Mouse (Mus musculus) MEL (cell line): ENCODE results near the gene Mfn2. TPM values are rescaled to one million over a fixed set of nuclear protein-coding genes. Genes with fewer than 3 reads are reported as not detected.

Source experiments
- DNase-seq: peaks from one replicate; pipeline ENCODE4 v3.0.0; 2011; ENCODE audit warnings: low read depth, low spot score
- H3K27ac ChIP-seq: 2 replicates; pipeline ENCODE4 v1.5.1; 2012; ENCODE audit warnings: low read depth, mild to moderate bottlenecking, control low read depth, low read length, moderate library complexity; ENCODE audit not compliant: control insufficient read depth
- H3K27me3 ChIP-seq, 2 experiments: fragments of 150-350 bp in 1 of 2; sonication (generic) in 1 of 2; 2 replicates each; pipeline ENCODE4 v1.6.1; 2012; ENCODE audit warnings: low read length in 2 of 2, mild to moderate bottlenecking in 2 of 2, improper control_type of control experiment in 1 of 2, moderate library complexity in 1 of 2; ENCODE audit not compliant: insufficient read depth in 2 of 2, control insufficient read depth in 1 of 2
- H3K36me3 ChIP-seq, 2 experiments: 2 replicates each; pipeline ENCODE4 v1.6.1; 2012 to 2014; ENCODE audit warnings: low read length in 2 of 2, improper control_type of control experiment in 1 of 2, inconsistent platforms in 1 of 2, mild to moderate bottlenecking in 1 of 2; ENCODE audit not compliant: insufficient read depth in 2 of 2, control insufficient read depth in 1 of 2
- H3K4me1 ChIP-seq, 2 experiments: fragments of 150-350 bp in 1 of 2; sonication (generic) in 1 of 2; 2 replicates each; pipeline ENCODE4 v1.6.1; 2012; ENCODE audit warnings: low read length in 2 of 2, improper control_type of control experiment in 1 of 2, mild to moderate bottlenecking in 1 of 2; ENCODE audit not compliant: insufficient read depth in 2 of 2, control insufficient read depth in 1 of 2
- H3K4me3 ChIP-seq, 2 experiments: fragments of 150-350 bp in 1 of 2; sonication (generic) in 1 of 2; 2 replicates each; pipeline ENCODE4 v1.5.1; 2012; ENCODE audit warnings: low read depth in 2 of 2, low read length in 2 of 2, mild to moderate bottlenecking in 2 of 2, moderate library complexity in 2 of 2, control low read depth in 1 of 2, improper control_type of control experiment in 1 of 2; ENCODE audit not compliant: control insufficient read depth in 1 of 2, insufficient read depth in 1 of 2
- H3K79me2 ChIP-seq: 2 replicates; pipeline ENCODE4 v1.6.1; 2012; ENCODE audit warnings: mild to moderate bottlenecking, low read length, moderate library complexity; ENCODE audit not compliant: control insufficient read depth, poor library complexity, insufficient read depth
- H3K9ac ChIP-seq: 2 replicates; pipeline ENCODE4 v1.6.1; 2012; ENCODE audit warnings: low read depth, mild to moderate bottlenecking, control low read depth, low read length, moderate library complexity; ENCODE audit not compliant: control insufficient read depth, poor library complexity, severe bottlenecking
- H3K9me3 ChIP-seq: fragments of 150-350 bp; sonication (generic); replicated peaks from 2 replicates; pipeline ENCODE4 v1.6.1; 2012; ENCODE audit warnings: mild to moderate bottlenecking, low read length, improper control_type of control experiment, moderate library complexity; ENCODE audit not compliant: insufficient read depth
- CHD1 ChIP-seq: IDR thresholded peaks from 2 replicates; pipeline ENCODE4 v1.6.1; 2012; ENCODE audit warnings: low read depth, mild to moderate bottlenecking, inconsistent platforms, low read length, improper control_type of control experiment
- CHD2 ChIP-seq: IDR thresholded peaks from 2 replicates; pipeline ENCODE4 v1.6.1; 2011; ENCODE audit warnings: low read length, improper control_type of control experiment
- CTCF ChIP-seq, 3 experiments: IDR thresholded peaks in 2 of 3; conservative IDR thresholded peaks in 1 of 3; 2 replicates each; pipeline ENCODE4 v1.5.1; 2011 to 2012; ENCODE audit warnings: low read length in 3 of 3, low read depth in 2 of 3, mild to moderate bottlenecking in 2 of 3, improper control_type of control experiment in 1 of 3, inconsistent platforms in 1 of 3, mixed read lengths in 1 of 3, moderate library complexity in 1 of 3; ENCODE audit not compliant: control insufficient read depth in 1 of 3, insufficient read depth in 1 of 3, poor library complexity in 1 of 3, severe bottlenecking in 1 of 3
- EP300 ChIP-seq, 2 experiments: IDR thresholded peaks; 2 replicates each; pipeline ENCODE4 v1.6.1; 2011; ENCODE audit warnings: improper control_type of control experiment in 2 of 2, low read length in 2 of 2, low read depth in 1 of 2, mild to moderate bottlenecking in 1 of 2
- ETS1 ChIP-seq: IDR thresholded peaks from 2 replicates; pipeline ENCODE4 v1.6.1; 2012; ENCODE audit warnings: low read depth, mild to moderate bottlenecking, inconsistent platforms, low read length, improper control_type of control experiment, moderate library complexity
- JUND ChIP-seq: IDR thresholded peaks from 2 replicates; pipeline ENCODE4 v1.6.1; 2011; ENCODE audit warnings: low read depth, mild to moderate bottlenecking, improper control_type of control experiment, low read length
- KAT2A ChIP-seq: conservative IDR thresholded peaks from 2 replicates; pipeline ENCODE4 v1.6.1; 2012; ENCODE audit warnings: low read depth, low read length, improper control_type of control experiment, inconsistent platforms
- MAX ChIP-seq: IDR thresholded peaks from 2 replicates; pipeline ENCODE4 v1.6.1; 2011; ENCODE audit warnings: low read length, improper control_type of control experiment
- MAZ ChIP-seq: IDR thresholded peaks from 2 replicates; pipeline ENCODE4 v1.6.1; 2012; ENCODE audit warnings: low read depth, mild to moderate bottlenecking, inconsistent platforms, low read length, improper control_type of control experiment
- MEF2A ChIP-seq: IDR thresholded peaks from 2 replicates; pipeline ENCODE4 v1.6.1; 2014; ENCODE audit warnings: low read depth, mild to moderate bottlenecking, inconsistent platforms, low read length, improper control_type of control experiment; ENCODE audit not compliant: poor library complexity, insufficient replicate concordance, severe bottlenecking; ENCODE audit errors: extremely low read depth
- MXI1 ChIP-seq: IDR thresholded peaks from 2 replicates; pipeline ENCODE4 v1.6.1; 2011; ENCODE audit warnings: mild to moderate bottlenecking, low read depth, low read length, improper control_type of control experiment
- MYB ChIP-seq: IDR thresholded peaks from 2 replicates; pipeline ENCODE4 v1.6.1; 2011; ENCODE audit warnings: mild to moderate bottlenecking, low read depth, low read length, improper control_type of control experiment
- MYC ChIP-seq: IDR thresholded peaks from 2 replicates; pipeline ENCODE4 v1.6.1; 2011; ENCODE audit warnings: low read depth, mild to moderate bottlenecking, low read length, improper control_type of control experiment, moderate library complexity
- NELFE ChIP-seq: IDR thresholded peaks from 2 replicates; pipeline ENCODE4 v1.6.1; 2011; ENCODE audit warnings: low read depth, low read length, improper control_type of control experiment
- POLR2A ChIP-seq, 2 experiments: IDR thresholded peaks; 2 replicates each; pipeline ENCODE4 v1.6.1; 2011 to 2012; ENCODE audit warnings: low read length in 2 of 2, mild to moderate bottlenecking in 2 of 2, control low read depth in 1 of 2, improper control_type of control experiment in 1 of 2, low read depth in 1 of 2, moderate library complexity in 1 of 2; ENCODE audit not compliant: control insufficient read depth in 1 of 2, insufficient read depth in 1 of 2, poor library complexity in 1 of 2
- RCOR1 ChIP-seq: IDR thresholded peaks from 2 replicates; pipeline ENCODE4 v1.6.1; 2012; ENCODE audit warnings: low read depth, mild to moderate bottlenecking, inconsistent platforms, low read length, improper control_type of control experiment
- SIN3A ChIP-seq: IDR thresholded peaks from 2 replicates; pipeline ENCODE4 v1.6.1; 2012; ENCODE audit warnings: low read length, improper control_type of control experiment, inconsistent platforms
- SMC3 ChIP-seq: IDR thresholded peaks from 2 replicates; pipeline ENCODE4 v1.6.1; 2011; ENCODE audit warnings: low read depth, low read length, improper control_type of control experiment
- TBP ChIP-seq: IDR thresholded peaks from 2 replicates; pipeline ENCODE4 v1.8.0; 2011; ENCODE audit warnings: low read depth, low read length, improper control_type of control experiment
- UBTF ChIP-seq: IDR thresholded peaks from 2 replicates; pipeline ENCODE4 v1.6.1; 2012; ENCODE audit warnings: low read depth, mild to moderate bottlenecking, inconsistent platforms, low read length, improper control_type of control experiment, moderate library complexity, borderline replicate concordance; ENCODE audit not compliant: insufficient read depth
- USF1 ChIP-seq: IDR thresholded peaks from 2 replicates; pipeline ENCODE4 v1.6.1; 2014; ENCODE audit warnings: low read depth, mild to moderate bottlenecking, inconsistent platforms, low read length, improper control_type of control experiment, moderate library complexity
- USF2 ChIP-seq, 2 experiments: IDR thresholded peaks; 2 replicates each; pipeline ENCODE4 v1.6.1; 2011 to 2012; ENCODE audit warnings: improper control_type of control experiment in 2 of 2, low read length in 2 of 2, borderline replicate concordance in 1 of 2, inconsistent platforms in 1 of 2, low read depth in 1 of 2, mild to moderate bottlenecking in 1 of 2; ENCODE audit not compliant: insufficient read depth in 1 of 2
- ZC3H11A ChIP-seq: IDR thresholded peaks from 2 replicates; pipeline ENCODE4 v1.6.1; 2012; ENCODE audit warnings: low read depth, mild to moderate bottlenecking, inconsistent platforms, low read length, improper control_type of control experiment
- ZKSCAN1 ChIP-seq: IDR thresholded peaks from 2 replicates; pipeline ENCODE4 v1.6.1; 2012; ENCODE audit warnings: low read depth, mild to moderate bottlenecking, inconsistent platforms, low read length, improper control_type of control experiment, moderate library complexity
- ZNF384 ChIP-seq: IDR thresholded peaks from 2 replicates; pipeline ENCODE4 v1.6.1; 2012; ENCODE audit warnings: low read depth, mild to moderate bottlenecking, inconsistent platforms, low read length, improper control_type of control experiment
- polyA plus RNA-seq, 2 experiments: library from polyadenylated mRNA; stranded (reverse) in 1 of 2; unstranded in 1 of 2; fragments of >175 nt in 1 of 2; fragments of >200 nt in 1 of 2; gene quantifications; 2 replicates each; pipeline versions ENCODE4 v1.2.1 to v1.2.4; 2012; ENCODE audit warnings: low replicate concordance in 2 of 2, low read depth in 1 of 2; ENCODE audit not compliant: insufficient read length in 2 of 2, insufficient read depth in 1 of 2, missing spikeins in 1 of 2
- total RNA-seq: library from RNA; depleted of rRNA; stranded (reverse); fragments of 300-350 nt; gene quantifications from 2 replicates; pipeline ENCODE4 v1.2.3, GENCODE M21; 2012

Mfn2 gene
- total and polyA plus RNA-seq, 3 experiments = 19.0 to 32.8 TPM; not detected in 1

DNA sequence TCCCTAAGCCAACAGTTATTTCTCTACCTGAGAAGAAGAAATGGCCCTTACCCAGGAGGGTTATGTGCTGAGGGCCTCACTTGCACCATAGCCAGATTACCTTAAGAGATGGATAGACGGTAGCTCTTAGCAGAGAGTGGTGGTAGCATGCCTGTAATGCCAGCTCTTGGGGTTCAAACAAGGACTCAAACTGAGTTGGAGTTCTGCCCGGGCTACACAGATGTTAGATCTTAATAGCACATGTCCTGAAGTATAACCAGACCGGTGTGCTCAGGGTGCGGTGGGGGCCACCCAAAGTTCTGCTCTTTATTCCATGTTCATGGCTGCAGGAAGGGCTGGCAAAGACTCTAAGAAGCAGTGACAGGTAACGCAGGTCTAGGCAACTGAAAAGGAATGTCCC is 5.0 kb upstream of the Mfn2 start:
- DNase-seq = no peak
- TF ChIP-seq SMC3 (no peak), NELFE (no peak), MYC (no peak), CTCF (IDR thresholded peaks at IDR 0.05 in 2 of 3, conservative IDR thresholded peaks at IDR 0.05 in 1 of 3; ENCODE audit: control insufficient read depth in 1 of 3, insufficient read depth in 1 of 3, low read depth in 2 of 3, low read length in 3 of 3, poor library complexity in 1 of 3, severe bottlenecking in 1 of 3) (no peak), KAT2A (no peak), USF2 (IDR thresholded peaks at IDR 0.05; ENCODE audit: borderline replicate concordance in 1 of 2, insufficient read depth in 1 of 2, low read depth in 1 of 2, low read length in 2 of 2) (no peak), CHD1 (no peak), ETS1 (no peak), MAZ (no peak), SIN3A (no peak), MXI1 (no peak)
- Histone ChIP-seq H3K4me3 (no peak overlapping the region), H3K36me3 (no peaks in the 10 kb centered on the region), H3K9me3 (no peaks in the 10 kb centered on the region), H3K79me2 (peaks cover 1% of the 10 kb centered on the region; the same call in 1 of the 2 replicates), H3K27ac (no peak overlapping the region), H3K9ac (no peak overlapping the region), H3K4me1 (no peaks in the 10 kb centered on the region), H3K27me3 (no peaks in the 10 kb centered on the region)

DNA sequence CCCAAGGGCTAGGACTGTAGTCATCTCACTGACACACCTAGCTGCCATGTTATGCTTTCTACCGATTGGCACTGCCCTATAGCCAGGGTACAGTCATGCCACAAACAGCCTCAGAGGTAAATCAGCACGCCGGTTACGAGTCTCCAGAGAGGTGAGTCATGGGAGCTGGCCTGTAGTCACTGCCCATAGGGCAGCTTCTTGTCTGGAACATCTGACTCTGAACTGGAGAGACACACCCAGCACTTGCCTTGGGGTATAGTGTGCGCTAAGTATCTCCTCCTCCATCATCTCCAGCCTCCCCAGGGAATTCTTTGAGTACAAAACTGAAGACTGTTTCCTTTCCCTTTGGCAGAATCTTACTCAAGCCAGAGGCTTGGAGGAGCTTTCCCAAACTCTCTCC is 1.7 kb upstream of the Mfn2 start:
- no peak overlapping the region for H3K27ac ChIP-seq
- H3K9ac ChIP-seq = no peak overlapping the region
- no peaks in the 10 kb centered on the region for H3K9me3 ChIP-seq
- H3K36me3 ChIP-seq = peaks cover 0 to 10% of the 10 kb centered on the region in 2 experiments; a peak in 2 of 4 replicates
- peaks cover 0 to 22% of the 10 kb centered on the region in 2 experiments for H3K4me1 ChIP-seq
- no peak for DNase-seq
- peaks cover 19% of the 10 kb centered on the region for H3K79me2 ChIP-seq
- no peak overlapping the region for H3K4me3 ChIP-seq
- TF ChIP-seq NELFE (no peak), MEF2A (no peak), ZKSCAN1 (no peak), SMC3 (no peak), ZNF384 (no peak), EP300 (IDR thresholded peaks at IDR 0.05; ENCODE audit: low read depth in 1 of 2, low read length in 2 of 2) (no peak), JUND (no peak), ZC3H11A (no peak), TBP (no peak), MAX (no peak), MYB (no peak), MXI1 (no peak), USF1 (no peak), CHD2 (no peak), POLR2A (IDR thresholded peaks at IDR 0.05; ENCODE audit: control insufficient read depth in 1 of 2, insufficient read depth in 1 of 2, low read depth in 1 of 2, low read length in 2 of 2, poor library complexity in 1 of 2) (no peak), RCOR1 (no peak), ETS1 (no peak), SIN3A (no peak), UBTF (no peak)
- no peaks in the 10 kb centered on the region for H3K27me3 ChIP-seq
